Mouse (Mus musculus): ENCODE measurements around the gene Lrpprc.

DNA sequence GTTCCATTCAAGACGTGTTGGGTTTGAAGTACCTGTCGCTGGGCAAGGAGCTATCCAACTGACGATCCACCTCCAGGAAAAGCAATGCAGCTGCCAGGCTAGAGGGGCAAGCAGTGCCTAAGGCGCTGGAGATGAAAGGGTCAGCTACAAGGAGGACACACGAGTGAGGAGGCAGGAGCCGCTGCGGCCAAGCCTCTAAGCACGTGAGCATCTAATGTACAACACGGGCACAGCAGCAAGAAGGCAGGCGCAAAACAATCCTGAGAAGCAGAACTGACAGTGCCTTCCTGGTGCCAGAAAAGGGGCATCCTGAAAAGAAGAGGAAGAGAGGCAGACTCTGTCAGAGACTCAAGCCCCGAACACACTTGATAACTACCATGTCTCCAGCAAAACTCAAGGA is 3.1 kb downstream of the Lrpprc start:
- no peak for TF ChIP-seq CTCF (IDR thresholded peaks at IDR 0.05; ENCODE audit: low read depth)
- no peak for TF ChIP-seq EP300 (IDR thresholded peaks at IDR 0.05; ENCODE audit: low read depth)
